Mouse (Mus musculus) spleen, adult 12 weeks (tissue): ENCODE measurements around the gene Rsad1.

Source experiments
- DNase-seq: peaks from one replicate; pipeline ENCODE4 v3.0.0; 2022; ENCODE audit warnings: low spot score

The Rsad1 gene

GRCm38 (mm10) chr11:94548041-94548784, 842 bp downstream of the Rsad1 start:
- DNase-seq: no peak

GRCm38 (mm10) chr11:94547271-94547670, 1.8 kb downstream of the Rsad1 start:
- no peak for DNase-seq

GRCm38 (mm10) chr11:94546381-94546780, 2.7 kb downstream of the Rsad1 start:
- no peak for DNase-seq

- DNase-seq: no peak
These were observed 4.6 kb downstream of the Rsad1 start for GRCm38 (mm10) chr11:94544422-94544821.

- peak; percentile 33 for DNase-seq
These were observed 5.1 kb downstream of the Rsad1 start for GRCm38 (mm10) chr11:94543932-94544331.

- no peak for DNase-seq
These were observed 5.7 kb downstream of the Rsad1 start for GRCm38 (mm10) chr11:94543344-94543743.

- DNase-seq: no peak
These were observed 6.7 kb downstream of the Rsad1 start for GRCm38 (mm10) chr11:94542400-94542799.

- DNase-seq: no peak
These were observed 9.3 kb downstream of the Rsad1 start for GRCm38 (mm10) chr11:94539761-94540160.

GRCm38 (mm10) chr11:94538733-94539292, 10.2 kb downstream of the Rsad1 start:
- DNase-seq: no peak

GRCm38 (mm10) chr11:94533171-94533570, 15.9 kb downstream of the Rsad1 start:
- DNase-seq: no peak

GRCm38 (mm10) chr11:94528879-94529278, 20.2 kb downstream of the Rsad1 start:
- no peak for DNase-seq

- no peak for DNase-seq
These were observed 22.7 kb downstream of the Rsad1 start for GRCm38 (mm10) chr11:94526171-94526879.

- DNase-seq: peak; percentile 6
These were observed 27.7 kb downstream of the Rsad1 start, which contains the start of gene Mycbpap for GRCm38 (mm10) chr11:94521219-94521843. Gene Mycbpap (minus strand): TSS chr11:94521742.

- DNase-seq: no peak
These were observed 35.6 kb downstream of the Rsad1 start for GRCm38 (mm10) chr11:94513452-94513851.

GRCm38 (mm10) chr11:94508976-94509375, 40.1 kb downstream of the Rsad1 start:
- no peak for DNase-seq

- no peak for DNase-seq
These were observed 47.6 kb downstream of the Rsad1 start for GRCm38 (mm10) chr11:94501482-94501881.

- DNase-seq: no peak
These were observed 48.7 kb downstream of the Rsad1 start for GRCm38 (mm10) chr11:94500362-94500761.

- no peak for DNase-seq
These were observed 49.3 kb downstream of the Rsad1 start, which contains the start of gene Epn3 for GRCm38 (mm10) chr11:94499661-94500152. Gene Epn3 (minus strand): TSS chr11:94499974.

- no peak for DNase-seq
These were observed 50.0 kb downstream of the Rsad1 start for GRCm38 (mm10) chr11:94499035-94499434.

- no peak for DNase-seq
These were observed 50.7 kb downstream of the Rsad1 start for GRCm38 (mm10) chr11:94498093-94498996.

- DNase-seq: no peak
These were observed 53.6 kb downstream of the Rsad1 start for GRCm38 (mm10) chr11:94495415-94495814.
